Mouse (Mus musculus) lung, postnatal 0 days (tissue): ENCODE data around the gene Prss21. TPM values are rescaled to one million over a fixed set of nuclear protein-coding genes. Genes with fewer than 3 reads are reported as not detected.
"Not testable (repeated sequence)": the region's sequence is repeated elsewhere in the genome, so short reads cannot be mapped to it uniquely, and the experiment has no call there.

ENCODE experiments used
- ATAC-seq: fragments of 200-750 bp; cut with Nextera tagmentation; 2 replicates; pipeline ENCODE4 v1.8.0; 2017; ENCODE audit warnings: moderate library complexity
- DNase-seq: peaks from one replicate; pipeline ENCODE4 v3.0.0-alpha.2; 2016; ENCODE audit warnings: low spot score
- H3K27ac ChIP-seq: fragments of 300-500 bp; sonication (generic); 2 replicates; pipeline ENCODE4 v1.5.1; 2014; ENCODE audit warnings: antibody characterized with exemption, mild to moderate bottlenecking, low read length, mixed read lengths
- H3K27me3 ChIP-seq: fragments of 300-500 bp; sonication (generic); replicated peaks from 2 replicates; pipeline ENCODE4 v1.6.1; 2014; ENCODE audit warnings: low read length, mixed read lengths; ENCODE audit not compliant: insufficient read depth
- H3K36me3 ChIP-seq: fragments of 300-500 bp; sonication (generic); 2 replicates; pipeline ENCODE4 v1.6.1; 2014; ENCODE audit warnings: low read length, mixed read lengths; ENCODE audit not compliant: insufficient read depth
- H3K4me1 ChIP-seq: fragments of 300-500 bp; sonication (generic); 2 replicates; pipeline ENCODE4 v1.6.1; 2014; ENCODE audit warnings: antibody characterized with exemption, low read depth, low read length, mixed read lengths; ENCODE audit not compliant: insufficient read depth
- H3K4me2 ChIP-seq: fragments of 300-500 bp; sonication (generic); replicated peaks from 2 replicates; pipeline ENCODE4 v1.6.1; 2014; ENCODE audit warnings: low read depth, mild to moderate bottlenecking, low read length, moderate library complexity, mixed read lengths
- H3K4me3 ChIP-seq: fragments of 300-500 bp; sonication (generic); 2 replicates; pipeline ENCODE4 v1.5.1; 2014; ENCODE audit warnings: low read depth, low read length
- H3K9ac ChIP-seq: fragments of 300-500 bp; sonication (generic); replicated peaks from 2 replicates; pipeline ENCODE4 v1.6.1; 2014; ENCODE audit warnings: low read depth, mild to moderate bottlenecking
- H3K9me3 ChIP-seq: fragments of 300-500 bp; sonication (generic); 2 replicates; pipeline ENCODE4 v1.6.1; 2016; ENCODE audit warnings: low read length, mixed read lengths
- CTCF ChIP-seq: IDR thresholded peaks from 2 replicates; pipeline ENCODE4 v1.5.1; 2016; ENCODE audit warnings: antibody characterized with exemption, mild to moderate bottlenecking
- EP300 ChIP-seq: IDR thresholded peaks from 2 replicates; pipeline ENCODE4 v1.6.1; 2016; ENCODE audit warnings: antibody characterized with exemption, mild to moderate bottlenecking, control low read depth
- WGBS: fragments of 180-500 bp; shearing (Covaris S2); extraction: QIAGEN DNeasy Blood & Tissue Kit; methylation state at CpG from one replicate; pipeline ENCODE4 v1.1.7; 2014; 5-methylcytosine and 5-hydroxymethylcytosine counted together
- microRNA-seq: library from miRNA; unstranded; fragments of <30 nt; microRNA quantifications from one replicate; pipeline ENCODE4, GENCODE M21; 2016
- polyA plus RNA-seq: library from polyadenylated mRNA; unstranded; fragments of >200 nt; fragmentation: Nextera tagmentation; extraction: Ambion mirVana; gene quantifications from 2 replicates; pipeline ENCODE4 v1.2.1, GENCODE M21; 2015

Prss21 gene
- polyA plus RNA-seq, 1 experiment from 2014 or later: not detected

DNA sequence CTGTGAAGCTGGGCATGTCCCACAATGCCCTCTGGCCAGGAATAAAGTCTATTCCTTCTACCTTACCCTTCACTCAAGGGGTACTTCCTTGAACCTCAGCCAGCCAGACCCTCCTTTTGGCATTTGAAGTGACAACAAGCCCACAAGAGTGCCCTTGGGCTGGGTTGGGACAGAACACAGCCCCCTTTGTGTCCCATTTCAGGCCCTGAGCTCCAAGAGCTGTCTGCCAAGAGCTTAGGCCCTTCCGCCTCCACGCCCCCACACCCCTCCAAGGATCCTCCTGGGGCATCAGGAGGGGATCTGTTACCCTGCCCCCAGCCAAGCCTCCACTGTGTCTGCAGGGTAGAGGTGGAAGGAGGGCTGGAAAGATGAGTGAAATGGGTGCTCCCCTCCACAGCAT is 9.3 kb downstream of the Prss21 start:
- H3K4me3 ChIP-seq: no peak overlapping the region
- no peaks in the 10 kb centered on the region for H3K36me3 ChIP-seq
- no peak overlapping the region for H3K27ac ChIP-seq
- H3K9me3 ChIP-seq: no peaks in the 10 kb centered on the region
- H3K9ac ChIP-seq: no peak overlapping the region
- WGBS: 91% methylated on average over 2 of the region's 2 CpGs
- DNase-seq (no peak), ATAC-seq (no peak)
- no peaks in the 10 kb centered on the region for H3K27me3 ChIP-seq
- no peaks in the 10 kb centered on the region for H3K4me1 ChIP-seq
- no peak for TF ChIP-seq EP300
- TF ChIP-seq CTCF: no peak
- H3K4me2 ChIP-seq: no peak overlapping the region

DNA sequence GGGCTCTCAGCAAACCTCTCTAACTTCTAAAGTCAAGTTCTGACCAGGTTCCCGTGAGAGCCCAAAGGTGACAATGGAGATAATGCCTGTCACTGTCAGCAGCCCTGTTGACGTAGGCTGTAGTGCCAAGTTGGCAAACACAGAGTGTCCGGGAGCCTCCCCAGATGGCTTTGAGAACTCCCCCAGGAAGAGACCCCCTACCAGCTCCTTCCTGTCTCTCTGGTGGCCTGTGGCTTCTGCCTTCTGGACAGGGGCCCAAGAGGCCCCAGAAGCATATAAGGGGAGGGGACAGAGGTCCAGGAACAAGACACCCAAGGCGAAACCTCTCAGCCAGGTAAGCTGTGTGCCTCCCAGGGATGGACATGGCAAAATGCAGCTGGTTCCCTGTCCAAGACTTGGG is 12.7 kb downstream of the Prss21 start, which contains the start of the genes Dcpp1 and Dcpp2:
Gene Dcpp1 (plus strand): TSS at position 301 of the 400 bp plus-strand sequence.
Gene Dcpp2 (plus strand): TSS at position 305 of the 400 bp plus-strand sequence.
- not testable (repeated sequence) for H3K9ac ChIP-seq, H3K9me3 ChIP-seq, H3K4me3 ChIP-seq, H3K27me3 ChIP-seq, H3K36me3 ChIP-seq, ATAC-seq, H3K4me2 ChIP-seq, DNase-seq, H3K4me1 ChIP-seq, H3K27ac ChIP-seq
- WGBS: 36% methylated on average over 4 of the region's 4 CpGs

DNA sequence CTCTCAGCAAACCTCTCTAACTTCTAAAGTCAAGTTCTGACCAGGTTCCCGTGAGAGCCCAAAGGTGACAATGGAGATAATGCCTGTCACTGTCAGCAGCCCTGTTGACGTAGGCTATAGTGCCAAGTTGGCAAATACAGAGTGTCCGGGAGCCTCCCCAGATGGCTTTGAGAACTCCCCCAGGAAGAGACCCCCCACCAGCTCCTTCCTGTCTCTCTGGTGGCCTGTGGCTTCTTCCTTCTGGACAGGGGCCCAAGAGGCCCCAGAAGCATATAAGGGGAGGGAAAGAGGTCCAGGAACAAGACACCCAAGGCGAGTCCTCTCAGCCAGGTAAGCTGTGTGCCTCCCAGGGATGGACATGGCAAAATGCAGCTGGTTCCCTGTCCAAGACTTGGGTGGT is 49.3 kb downstream of the Prss21 start, which contains the start of gene Dcpp3:
Gene Dcpp3 (plus strand): TSS at position 301 of the 400 bp plus-strand sequence.
- DNase-seq, H3K4me3 ChIP-seq, H3K9ac ChIP-seq, H3K4me1 ChIP-seq, H3K4me2 ChIP-seq, H3K36me3 ChIP-seq, H3K27me3 ChIP-seq, H3K27ac ChIP-seq, H3K9me3 ChIP-seq, ATAC-seq: not testable (repeated sequence)
- WGBS: 19% methylated on average over 3 of the region's 4 CpGs

Small RNA genes within 50 kb of the gene (microRNA-seq; reads per million reads assigned to microRNA genes)
- gene Mir5125: not detected

Other genes with a start within 250 kb of the Prss21 start
- gene Mmp25, start 222.8 kb upstream of the Prss21 start, polyA plus RNA-seq: 0.29 and 0.36 TPM in 2 replicates
- gene Bicdl2, start 207.6 kb upstream of the Prss21 start, polyA plus RNA-seq: 7.1 and 8.7 TPM in 2 replicates
- 104 and 107 TPM in 2 replicates for gene Hcfc1r1, start 194.5 kb upstream of the Prss21 start, polyA plus RNA-seq
- gene Thoc6, start 194.2 kb upstream of the Prss21 start, polyA plus RNA-seq: 18.1 and 18.6 TPM in 2 replicates
- gene Tnfrsf12a, start 190.6 kb upstream of the Prss21 start, polyA plus RNA-seq: 50.4 and 53.8 TPM in 2 replicates
- gene Cldn6, start 188.8 kb upstream of the Prss21 start, polyA plus RNA-seq: 5.9 and 6.3 TPM in 2 replicates
- gene Cldn9, start 184.0 kb upstream of the Prss21 start, polyA plus RNA-seq: 0.44 and 0.76 TPM in 2 replicates
- 0.20 TPM in 1 of 2 replicates, not detected in the other for gene 1520401A03Rik, start 145.3 kb upstream of the Prss21 start, polyA plus RNA-seq
- gene Pkmyt1, start 141.7 kb upstream of the Prss21 start, polyA plus RNA-seq: 10.4 and 11.5 TPM in 2 replicates
- gene Paqr4, start 127.2 kb upstream of the Prss21 start, polyA plus RNA-seq: 45.2 and 47.7 TPM in 2 replicates
- gene Kremen2, start 122.2 kb upstream of the Prss21 start, polyA plus RNA-seq: 0.41 and 0.52 TPM in 2 replicates
- 43.1 and 43.5 TPM in 2 replicates for gene Flywch1, start 96.5 kb upstream of the Prss21 start, polyA plus RNA-seq
- gene Flywch2, start 82.0 kb upstream of the Prss21 start, polyA plus RNA-seq: 14.7 and 18.6 TPM in 2 replicates
- gene Srrm2, start 77.5 kb upstream of the Prss21 start, polyA plus RNA-seq: 284 and 354 TPM in 2 replicates
- gene Elob, start 38.9 kb upstream of the Prss21 start, polyA plus RNA-seq: 803 and 893 TPM in 2 replicates
- gene Prss33, start 32.0 kb upstream of the Prss21 start, polyA plus RNA-seq: not detected in 2 replicates
- gene Prss32, start 24.2 kb upstream of the Prss21 start, polyA plus RNA-seq: not detected in 2 replicates
- gene Prss41, start 23.9 kb upstream of the Prss21 start, polyA plus RNA-seq: 0.40 and 0.63 TPM in 2 replicates
- 0.25 TPM in 1 of 2 replicates, not detected in the other for gene Dcpp1, start 12.8 kb downstream of the Prss21 start, polyA plus RNA-seq
- gene Dcpp2, start 12.8 kb downstream of the Prss21 start, polyA plus RNA-seq: not detected in 2 replicates
- gene Dcpp3, start 49.4 kb downstream of the Prss21 start, polyA plus RNA-seq: 0.35 and 0.64 TPM in 2 replicates
- gene Sbp, start 73.6 kb downstream of the Prss21 start, polyA plus RNA-seq: not detected in 2 replicates
- not detected in 2 replicates for gene Sbpl, start 87.2 kb downstream of the Prss21 start, polyA plus RNA-seq
- 0.18 and 0.47 TPM in 2 replicates for gene Prss30, start 112.5 kb downstream of the Prss21 start, polyA plus RNA-seq
- gene Prss22, start 130.0 kb downstream of the Prss21 start, polyA plus RNA-seq: 0.57 and 0.77 TPM in 2 replicates
- 0.18 TPM in 2 replicates for gene Prss27, start 170.1 kb downstream of the Prss21 start, polyA plus RNA-seq
- gene Kctd5, start 205.4 kb downstream of the Prss21 start, polyA plus RNA-seq: 34.3 and 36.9 TPM in 2 replicates